Mouse (Mus musculus) embryonic fibroblast, embryonic 13.5 days (primary cell): ENCODE data around the gene Mybpc1.

Experiments used
- CTCF ChIP-seq: IDR thresholded peaks from 2 replicates; pipeline ENCODE4 v1.5.1; 2011; ENCODE audit warnings: mild to moderate bottlenecking, control low read depth, low read length, moderate library complexity, borderline replicate concordance; ENCODE audit not compliant: insufficient read depth
- POLR2A ChIP-seq: IDR thresholded peaks from 2 replicates; pipeline ENCODE4 v1.6.1; 2011; ENCODE audit warnings: low read depth, mild to moderate bottlenecking, control low read depth, low read length, moderate library complexity

- no peak for TF ChIP-seq CTCF
- TF ChIP-seq POLR2A = no peak
Observed at GRCm38 (mm10) chr10:88626176-88626575, 21.2 kb upstream of the Mybpc1 start.
